Mouse (Mus musculus): ENCODE results near the gene Orc5. TPM values are rescaled to one million over a fixed set of nuclear protein-coding genes. Genes with fewer than 3 reads are reported as not detected.

Gene Orc5
- not detected in 2 replicates for polyA plus RNA-seq (2012; ENCODE audit: insufficient read depth, insufficient read length, low replicate concordance, missing spikeins)

GRCm38 (mm10) chr5:22550033-22550551 lies at the start of gene Orc5:
Gene Orc5 (minus strand): TSS chr5:22550429.
- under 1% methylated on average over 31 of the region's 31 CpGs for WGBS
- Histone ChIP-seq H3K4me3 (ENCODE audit: insufficient read depth, low read depth, low read length) (peak within 1 kb of the TSS; percentile 87), H3K4me1 (ENCODE audit: control insufficient read depth, insufficient read depth, low read length) (no peaks in the 10 kb centered on the region), H3K27ac (ENCODE audit: insufficient read depth, low read depth, low read length) (peak within 1 kb of the TSS; percentile 64)
- TF ChIP-seq POLR2A (IDR thresholded peaks at IDR 0.05; ENCODE audit: insufficient read depth, low read depth, low read length) (peak; percentile 95), CTCF (IDR thresholded peaks at IDR 0.05; ENCODE audit: insufficient read depth, low read depth, low read length) (no peak)

GRCm38 (mm10) chr5:22596981-22597380 lies 46.8 kb upstream of the Orc5 start:
- Histone ChIP-seq H3K4me3 (ENCODE audit: insufficient read depth, low read depth, low read length) (no peak overlapping the region), H3K4me1 (ENCODE audit: control insufficient read depth, insufficient read depth, low read length) (no peaks in the 10 kb centered on the region), H3K27ac (ENCODE audit: insufficient read depth, low read depth, low read length) (no peak overlapping the region)
- WGBS, result 95% methylated on average over 4 of the region's 4 CpGs
- TF ChIP-seq CTCF (IDR thresholded peaks at IDR 0.05; ENCODE audit: insufficient read depth, low read depth, low read length) (no peak), POLR2A (IDR thresholded peaks at IDR 0.05; ENCODE audit: insufficient read depth, low read depth, low read length) (no peak)

GRCm38 (mm10) chr5:22589370-22589966 lies 39.2 kb upstream of the Orc5 start:
- WGBS, result 78% methylated on average over 1 of the region's 1 CpGs
- no peak overlapping the region for H3K4me3 ChIP-seq (ENCODE audit: insufficient read depth, low read depth, low read length)
- no peak for TF ChIP-seq CTCF (IDR thresholded peaks at IDR 0.05; ENCODE audit: insufficient read depth, low read depth, low read length)
- TF ChIP-seq POLR2A (IDR thresholded peaks at IDR 0.05; ENCODE audit: insufficient read depth, low read depth, low read length), result no peak

GRCm38 (mm10) chr5:22587492-22587891 lies 37.3 kb upstream of the Orc5 start:
- WGBS, result 77% methylated on average over 1 of the region's 1 CpGs

More at GRCm38 (mm10) chr5:22589370-22589966, 39.2 kb upstream of the Orc5 start:
- H3K4me1 ChIP-seq (ENCODE audit: control insufficient read depth, insufficient read depth, low read length), result no peaks in the 10 kb centered on the region
- no peak overlapping the region for H3K27ac ChIP-seq (ENCODE audit: insufficient read depth, low read depth, low read length)

GRCm38 (mm10) chr5:22584556-22584955 lies 34.3 kb upstream of the Orc5 start:
- no peak overlapping the region for H3K27ac ChIP-seq (ENCODE audit: insufficient read depth, low read depth, low read length)
- H3K4me1 ChIP-seq (ENCODE audit: control insufficient read depth, insufficient read depth, low read length), result no peaks in the 10 kb centered on the region
- no peak for TF ChIP-seq POLR2A (IDR thresholded peaks at IDR 0.05; ENCODE audit: insufficient read depth, low read depth, low read length)
- TF ChIP-seq CTCF (IDR thresholded peaks at IDR 0.05; ENCODE audit: insufficient read depth, low read depth, low read length), result no peak
- WGBS, result 54% methylated on average over 2 of the region's 2 CpGs
- H3K4me3 ChIP-seq (ENCODE audit: insufficient read depth, low read depth, low read length), result no peak overlapping the region

More at GRCm38 (mm10) chr5:22587492-22587891, 37.3 kb upstream of the Orc5 start:
- Histone ChIP-seq H3K4me1 (ENCODE audit: control insufficient read depth, insufficient read depth, low read length) (no peaks in the 10 kb centered on the region), H3K27ac (ENCODE audit: insufficient read depth, low read depth, low read length) (no peak overlapping the region), H3K4me3 (ENCODE audit: insufficient read depth, low read depth, low read length) (no peak overlapping the region)
- TF ChIP-seq POLR2A (IDR thresholded peaks at IDR 0.05; ENCODE audit: insufficient read depth, low read depth, low read length) (no peak), CTCF (IDR thresholded peaks at IDR 0.05; ENCODE audit: insufficient read depth, low read depth, low read length) (no peak)

- 82% methylated on average over 3 of the region's 3 CpGs for WGBS
- no peaks in the 10 kb centered on the region for H3K4me1 ChIP-seq (ENCODE audit: control insufficient read depth, insufficient read depth, low read length)
- no peak overlapping the region for H3K27ac ChIP-seq (ENCODE audit: insufficient read depth, low read depth, low read length)
- no peak for TF ChIP-seq CTCF (IDR thresholded peaks at IDR 0.05; ENCODE audit: insufficient read depth, low read depth, low read length)
- TF ChIP-seq POLR2A (IDR thresholded peaks at IDR 0.05; ENCODE audit: insufficient read depth, low read depth, low read length), result no peak
- no peak overlapping the region for H3K4me3 ChIP-seq (ENCODE audit: insufficient read depth, low read depth, low read length)
Measured at GRCm38 (mm10) chr5:22578011-22578410, 27.8 kb upstream of the Orc5 start.

- Histone ChIP-seq H3K4me1 (ENCODE audit: control insufficient read depth, insufficient read depth, low read length) (no peaks in the 10 kb centered on the region), H3K27ac (ENCODE audit: insufficient read depth, low read depth, low read length) (no peak overlapping the region), H3K4me3 (ENCODE audit: insufficient read depth, low read depth, low read length) (no peak overlapping the region)
- no peak for TF ChIP-seq CTCF (IDR thresholded peaks at IDR 0.05; ENCODE audit: insufficient read depth, low read depth, low read length)
- no peak for TF ChIP-seq POLR2A (IDR thresholded peaks at IDR 0.05; ENCODE audit: insufficient read depth, low read depth, low read length)
- 28% methylated on average over 3 of the region's 3 CpGs for WGBS
Measured at GRCm38 (mm10) chr5:22574751-22575150, 24.5 kb upstream of the Orc5 start.

GRCm38 (mm10) chr5:22574161-22574560 lies 23.9 kb upstream of the Orc5 start:
- TF ChIP-seq POLR2A (IDR thresholded peaks at IDR 0.05; ENCODE audit: insufficient read depth, low read depth, low read length), result no peak
- no peak for TF ChIP-seq CTCF (IDR thresholded peaks at IDR 0.05; ENCODE audit: insufficient read depth, low read depth, low read length)
- 62% methylated on average over 1 of the region's 1 CpGs for WGBS
- no peaks in the 10 kb centered on the region for H3K4me1 ChIP-seq (ENCODE audit: control insufficient read depth, insufficient read depth, low read length)
- no peak overlapping the region for H3K27ac ChIP-seq (ENCODE audit: insufficient read depth, low read depth, low read length)
- H3K4me3 ChIP-seq (ENCODE audit: insufficient read depth, low read depth, low read length), result no peak overlapping the region

- 67% methylated on average over 2 of the region's 2 CpGs for WGBS
- Histone ChIP-seq H3K4me1 (ENCODE audit: control insufficient read depth, insufficient read depth, low read length) (no peaks in the 10 kb centered on the region), H3K27ac (ENCODE audit: insufficient read depth, low read depth, low read length) (no peak overlapping the region), H3K4me3 (ENCODE audit: insufficient read depth, low read depth, low read length) (no peak overlapping the region)
- TF ChIP-seq POLR2A (IDR thresholded peaks at IDR 0.05; ENCODE audit: insufficient read depth, low read depth, low read length) (no peak), CTCF (IDR thresholded peaks at IDR 0.05; ENCODE audit: insufficient read depth, low read depth, low read length) (no peak)
Measured at GRCm38 (mm10) chr5:22573696-22574095, 23.5 kb upstream of the Orc5 start.
